Mouse (Mus musculus): ENCODE data around the gene Pld3. TPM values are rescaled to one million over a fixed set of nuclear protein-coding genes. Genes with fewer than 3 reads are reported as not detected.

Gene Pld3
- total and polyA plus RNA-seq, 2 experiments, result 8.3 to 37.4 TPM

DNA sequence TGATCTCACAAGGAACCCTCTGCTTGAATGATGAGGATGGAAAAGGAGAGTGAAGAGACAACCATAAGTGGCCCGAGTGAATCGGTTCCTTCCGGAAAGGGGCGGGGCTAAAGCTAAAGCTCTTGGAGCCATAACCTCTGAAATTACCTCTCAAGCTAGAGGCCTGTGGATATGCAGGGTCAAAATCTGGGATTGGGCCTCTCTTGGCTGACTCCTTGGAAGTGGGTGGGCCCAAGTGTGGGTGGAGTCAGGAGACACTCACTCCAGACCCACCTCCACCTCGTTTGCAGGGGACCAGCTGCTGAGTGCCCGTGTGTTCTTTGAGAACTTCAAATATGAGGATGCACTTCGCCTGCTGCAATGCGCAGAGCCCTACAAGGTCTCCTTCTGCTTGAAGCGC, 38.1 kb downstream of the Pld3 start:
- no peak for TF ChIP-seq CTCF (IDR thresholded peaks at IDR 0.05; ENCODE audit: low read depth, low read length)
- Histone ChIP-seq H3K9ac (ENCODE audit: low read depth, low read length) (no peak overlapping the region), H3K79me2 (ENCODE audit: control insufficient read depth, insufficient read depth, low read length) (no peaks in the 10 kb centered on the region), H3K27me3 (ENCODE audit: control insufficient read depth, insufficient read depth, low read length) (no peaks in the 10 kb centered on the region), H3K4me1 (ENCODE audit: control insufficient read depth, insufficient read depth, low read length) (no peaks in the 10 kb centered on the region), H3K27ac (replicated peaks; ENCODE audit: insufficient read depth, low read depth, low read length) (no peak overlapping the region), H3K36me3 (ENCODE audit: control insufficient read depth, insufficient read depth, low read length) (no peaks in the 10 kb centered on the region), H3K4me3 (ENCODE audit: insufficient read depth, low read depth, low read length) (no peak overlapping the region)
- DNase-seq (ENCODE audit: extremely low read depth, low read depth, low spot score), result no peak
- WGBS, result 78% methylated on average over 9 of the region's 9 CpGs

DNA sequence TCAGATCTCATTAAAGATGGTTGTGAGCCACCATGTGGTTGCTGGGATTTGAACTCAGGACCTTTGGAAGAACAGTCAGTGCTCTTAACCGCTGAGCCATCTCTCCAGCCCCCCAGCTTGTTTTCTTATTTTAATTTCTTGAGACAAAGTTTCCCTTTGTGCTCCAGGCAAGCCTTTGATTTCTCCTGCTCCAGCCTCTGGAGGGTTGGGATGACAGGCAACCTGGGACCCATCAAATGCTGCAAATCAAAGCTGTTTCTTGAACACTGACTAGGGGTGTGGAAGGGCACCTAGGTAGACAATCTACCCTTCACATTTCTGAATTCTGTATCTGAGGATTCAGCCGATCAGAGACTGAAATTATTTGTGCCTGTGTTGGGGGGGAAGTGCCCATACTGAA, 42.2 kb downstream of the Pld3 start:
- no peak overlapping the region for H3K27ac ChIP-seq (replicated peaks; ENCODE audit: insufficient read depth, low read depth, low read length)
- no peak overlapping the region for H3K4me3 ChIP-seq (ENCODE audit: insufficient read depth, low read depth, low read length)
- DNase-seq (ENCODE audit: extremely low read depth, low read depth, low spot score), result no peak
- no peaks in the 10 kb centered on the region for H3K36me3 ChIP-seq (ENCODE audit: control insufficient read depth, insufficient read depth, low read length)
- no peaks in the 10 kb centered on the region for H3K27me3 ChIP-seq (ENCODE audit: control insufficient read depth, insufficient read depth, low read length)
- no peak for TF ChIP-seq POLR2A (IDR thresholded peaks at IDR 0.05; ENCODE audit: extremely low read depth, insufficient read depth, low read length)
- no peak for TF ChIP-seq CTCF (IDR thresholded peaks at IDR 0.05; ENCODE audit: low read depth, low read length)
- H3K79me2 ChIP-seq (ENCODE audit: control insufficient read depth, insufficient read depth, low read length), result no peaks in the 10 kb centered on the region
- 95% methylated on average over 2 of the region's 2 CpGs for WGBS
- no peak overlapping the region for H3K9ac ChIP-seq (ENCODE audit: low read depth, low read length)
- 0 out of 2 replicates have a peak, but pooled peaks cover 1% of the 10 kb centered on the region for H3K4me1 ChIP-seq (ENCODE audit: control insufficient read depth, insufficient read depth, low read length)

DNA sequence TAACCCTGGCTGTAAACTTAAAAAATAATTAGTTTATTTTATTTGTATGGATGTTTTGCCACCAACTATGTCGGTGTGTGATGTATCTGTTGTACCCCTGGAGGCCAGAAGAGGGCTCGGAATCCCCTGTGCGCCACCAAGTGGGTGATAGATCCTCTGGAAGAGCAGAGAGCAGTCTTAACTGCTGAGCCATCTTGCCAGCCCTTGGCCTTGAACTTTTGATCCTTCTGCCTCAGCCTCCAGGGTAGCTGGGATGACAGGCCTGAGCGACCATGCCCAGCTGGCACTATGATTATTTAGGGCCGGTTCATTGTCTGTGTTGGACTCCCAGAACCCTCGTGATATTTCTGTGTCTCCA, 44.4 kb downstream of the Pld3 start:
- TF ChIP-seq CTCF (IDR thresholded peaks at IDR 0.05; ENCODE audit: low read depth, low read length) (peak; percentile 85), POLR2A (IDR thresholded peaks at IDR 0.05; ENCODE audit: extremely low read depth, insufficient read depth, low read length) (no peak)
- no peak overlapping the region for H3K9ac ChIP-seq (ENCODE audit: low read depth, low read length)
- no peaks in the 10 kb centered on the region for H3K27me3 ChIP-seq (ENCODE audit: control insufficient read depth, insufficient read depth, low read length)
- peak overlapping the region; percentile 44; the same call in 1 of the 2 replicates for H3K27ac ChIP-seq (replicated peaks; ENCODE audit: insufficient read depth, low read depth, low read length)
- H3K4me3 ChIP-seq (ENCODE audit: insufficient read depth, low read depth, low read length), result no peak overlapping the region
- H3K4me1 ChIP-seq (ENCODE audit: control insufficient read depth, insufficient read depth, low read length), result 0 out of 2 replicates have a peak, but pooled peaks cover 1% of the 10 kb centered on the region
- DNase-seq (ENCODE audit: extremely low read depth, low read depth, low spot score), result peak; percentile 46
- no peaks in the 10 kb centered on the region for H3K79me2 ChIP-seq (ENCODE audit: control insufficient read depth, insufficient read depth, low read length)
- 24% methylated on average over 6 of the region's 6 CpGs for WGBS
- H3K36me3 ChIP-seq (ENCODE audit: control insufficient read depth, insufficient read depth, low read length), result no peaks in the 10 kb centered on the region

DNA sequence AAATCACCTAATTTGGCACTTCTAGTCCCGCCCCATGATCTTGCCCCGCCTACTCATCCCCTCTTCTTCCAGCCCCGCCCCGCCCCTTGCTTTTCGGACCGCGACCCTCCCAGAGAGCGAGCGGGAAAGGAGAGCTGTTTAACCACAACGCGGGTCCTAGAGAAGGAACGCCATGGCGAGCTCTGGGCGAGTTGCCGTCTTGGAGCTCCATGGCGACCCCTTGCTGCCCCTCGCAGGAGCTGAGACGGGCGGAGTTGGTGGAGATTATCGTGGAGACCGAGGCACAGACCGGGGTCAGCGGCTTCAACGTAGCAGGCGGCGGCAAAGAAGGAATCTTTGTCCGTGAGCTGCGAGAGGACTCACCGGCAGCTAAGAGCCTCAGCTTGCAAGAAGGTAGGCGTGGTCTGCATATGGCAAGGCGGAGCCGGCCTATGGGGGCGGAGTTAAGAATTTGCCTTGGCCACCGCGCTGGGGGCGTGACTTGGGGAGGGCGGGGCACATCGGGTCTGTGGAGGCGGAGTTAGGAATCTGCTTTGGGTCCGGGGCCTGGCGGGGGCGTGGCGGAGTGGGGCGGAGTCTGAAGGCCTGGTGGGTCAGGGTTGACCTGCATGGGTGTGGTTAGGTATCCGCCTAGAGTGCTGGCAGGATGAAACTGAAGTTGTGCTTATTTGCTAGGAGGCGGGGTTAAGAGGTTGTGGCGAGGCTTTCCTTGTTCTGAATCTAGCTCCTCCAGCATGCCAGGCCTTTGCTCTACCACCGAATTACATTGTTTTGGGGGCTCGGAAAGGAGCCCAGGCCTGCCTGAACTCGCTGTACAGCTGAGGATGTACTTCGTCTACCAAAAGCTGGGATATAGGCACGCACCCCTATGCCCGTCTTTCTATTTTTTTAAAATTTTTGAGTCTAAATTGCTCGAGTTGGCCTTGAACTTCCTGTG, 45.0 kb downstream of the Pld3 start:
- H3K9ac ChIP-seq (ENCODE audit: low read depth, low read length), result peak overlapping the region; percentile 89
- WGBS, result 1% methylated on average over 54 of the region's 54 CpGs
- TF ChIP-seq POLR2A (IDR thresholded peaks at IDR 0.05; ENCODE audit: extremely low read depth, insufficient read depth, low read length), result 0 out of 2 replicates have a peak, but pooled peaks have one; percentile 42
- no peak for TF ChIP-seq CTCF (IDR thresholded peaks at IDR 0.05; ENCODE audit: low read depth, low read length)
- H3K4me1 ChIP-seq (ENCODE audit: control insufficient read depth, insufficient read depth, low read length), result 0 out of 2 replicates have a peak, but pooled peaks cover 1% of the 10 kb centered on the region
- peak; percentile 92 for DNase-seq (ENCODE audit: extremely low read depth, low read depth, low spot score)
- H3K79me2 ChIP-seq (ENCODE audit: control insufficient read depth, insufficient read depth, low read length), result no peaks in the 10 kb centered on the region
- H3K27ac ChIP-seq (replicated peaks; ENCODE audit: insufficient read depth, low read depth, low read length), result peak overlapping the region; percentile 76
- no peaks in the 10 kb centered on the region for H3K36me3 ChIP-seq (ENCODE audit: control insufficient read depth, insufficient read depth, low read length)
- H3K27me3 ChIP-seq (ENCODE audit: control insufficient read depth, insufficient read depth, low read length), result no peaks in the 10 kb centered on the region
- H3K4me3 ChIP-seq (ENCODE audit: insufficient read depth, low read depth, low read length), result peak overlapping the region; percentile 93

- Histone ChIP-seq H3K36me3 (ENCODE audit: control insufficient read depth, insufficient read depth, low read length) (no peaks in the 10 kb centered on the region), H3K4me3 (ENCODE audit: insufficient read depth, low read depth, low read length) (no peak overlapping the region), H3K79me2 (ENCODE audit: control insufficient read depth, insufficient read depth, low read length) (no peaks in the 10 kb centered on the region), H3K27ac (replicated peaks; ENCODE audit: insufficient read depth, low read depth, low read length) (no peak overlapping the region), H3K4me1 (ENCODE audit: control insufficient read depth, insufficient read depth, low read length) (0 out of 2 replicates have a peak, but pooled peaks cover 1% of the 10 kb centered on the region), H3K9ac (ENCODE audit: low read depth, low read length) (no peak overlapping the region), H3K27me3 (ENCODE audit: control insufficient read depth, insufficient read depth, low read length) (no peaks in the 10 kb centered on the region)
- no peak for DNase-seq (ENCODE audit: extremely low read depth, low read depth, low spot score)
- WGBS, result 77% methylated on average over 9 of the region's 9 CpGs
- TF ChIP-seq POLR2A (IDR thresholded peaks at IDR 0.05; ENCODE audit: extremely low read depth, insufficient read depth, low read length) (no peak), CTCF (IDR thresholded peaks at IDR 0.05; ENCODE audit: low read depth, low read length) (no peak)
These were observed 46.1 kb downstream of the Pld3 start for GRCm38 (mm10) chr7:27506765-27507370.
